Mouse (Mus musculus) lung, adult 18-20 months (tissue): Measurements from ENCODE around the gene Pdik1l.
"Not testable (repeated sequence)": the region's sequence is repeated elsewhere in the genome, so short reads cannot be mapped to it uniquely, and the experiment has no call there.

Experiments
- DNase-seq, 2 experiments: peaks; one replicate each; pipeline ENCODE4 v3.0.0; 2022; ENCODE audit warnings: mixed read lengths in 2 of 2

Gene Pdik1l

DNA sequence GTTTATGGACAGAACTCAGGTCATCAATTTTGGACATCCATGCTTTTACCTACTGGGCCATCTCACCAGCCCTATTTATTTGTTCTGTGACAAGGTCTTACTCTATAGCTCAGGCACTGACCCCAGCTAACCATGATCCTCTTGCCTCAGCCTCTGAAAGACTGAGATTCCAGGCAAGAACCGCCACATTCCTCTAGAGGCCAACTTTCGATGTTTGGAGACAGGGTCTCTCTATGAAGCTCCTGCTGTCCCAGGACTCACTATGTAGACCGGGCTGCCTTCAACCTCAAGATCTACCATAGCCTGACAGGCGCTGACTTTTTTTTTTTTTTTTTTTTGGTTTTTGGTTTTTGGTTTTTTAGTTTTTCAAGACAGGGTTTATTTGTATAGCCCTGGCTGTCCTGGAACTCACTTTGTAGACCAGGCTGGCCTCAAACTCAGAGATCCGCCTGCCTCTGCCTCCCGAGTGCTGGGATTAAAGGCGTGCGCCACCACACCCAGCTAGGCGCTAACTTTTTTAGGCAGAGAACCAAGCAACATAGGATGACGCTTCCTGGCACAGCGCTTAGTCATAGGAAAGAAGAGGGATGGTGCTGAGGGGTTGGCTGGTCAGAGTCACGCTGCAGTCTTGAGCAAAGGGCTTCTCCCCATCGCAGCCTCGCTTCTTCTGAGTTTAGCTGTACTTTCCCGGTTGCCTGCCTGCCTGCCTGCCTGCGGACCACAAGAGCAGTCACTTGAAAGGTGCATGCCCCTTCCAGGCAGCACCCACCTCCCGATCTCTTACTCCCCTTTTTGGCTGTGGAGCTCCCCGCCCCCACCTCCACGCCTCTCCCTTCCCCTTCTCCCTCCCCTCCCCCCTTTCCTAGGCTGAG is 11.2 kb upstream of the Pdik1l start:
- no peak for DNase-seq

GRCm38 (mm10) chr4:134297369-134297768 is 9.7 kb upstream of the Pdik1l start:
- no peak for DNase-seq

- no peak for DNase-seq
Observed at GRCm38 (mm10) chr4:134296523-134296922, 8.8 kb upstream of the Pdik1l start.

- not testable (repeated sequence) for DNase-seq
Observed at GRCm38 (mm10) chr4:134296096-134296495, 8.4 kb upstream of the Pdik1l start.

GRCm38 (mm10) chr4:134293692-134294163 is 6.0 kb upstream of the Pdik1l start:
- DNase-seq: no peak

DNA sequence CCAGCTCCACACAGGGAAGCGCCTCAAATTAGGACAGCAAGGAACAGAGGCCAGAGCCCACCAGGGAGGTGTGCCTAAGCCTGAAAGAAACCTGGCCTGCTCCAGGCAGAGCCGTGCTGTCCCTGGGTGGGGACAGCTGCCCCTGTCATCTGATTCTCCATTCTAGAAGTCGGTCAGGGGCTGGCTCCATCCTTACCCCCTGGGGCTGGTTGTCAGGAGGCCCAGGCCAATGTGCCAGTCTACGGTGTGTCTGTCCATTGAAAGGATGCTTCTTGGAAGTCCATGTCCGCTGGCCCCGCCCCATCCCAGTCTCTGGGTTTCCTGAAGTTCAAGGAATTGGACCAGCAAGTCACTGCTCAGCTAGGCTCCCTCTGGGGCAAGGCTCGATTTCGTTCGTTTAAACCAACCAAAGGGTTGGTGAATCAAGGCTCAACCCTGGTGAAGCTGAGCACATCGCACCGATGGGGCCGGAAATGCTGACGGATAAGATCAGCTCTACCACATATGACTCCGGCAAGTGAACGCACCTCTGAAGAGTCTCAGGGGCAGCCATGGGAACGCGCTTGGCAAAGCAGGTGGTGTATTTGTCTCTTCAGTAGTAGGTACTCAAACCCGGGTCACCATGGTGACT is 5.5 kb upstream of the Pdik1l start:
- no peak for DNase-seq

DNA sequence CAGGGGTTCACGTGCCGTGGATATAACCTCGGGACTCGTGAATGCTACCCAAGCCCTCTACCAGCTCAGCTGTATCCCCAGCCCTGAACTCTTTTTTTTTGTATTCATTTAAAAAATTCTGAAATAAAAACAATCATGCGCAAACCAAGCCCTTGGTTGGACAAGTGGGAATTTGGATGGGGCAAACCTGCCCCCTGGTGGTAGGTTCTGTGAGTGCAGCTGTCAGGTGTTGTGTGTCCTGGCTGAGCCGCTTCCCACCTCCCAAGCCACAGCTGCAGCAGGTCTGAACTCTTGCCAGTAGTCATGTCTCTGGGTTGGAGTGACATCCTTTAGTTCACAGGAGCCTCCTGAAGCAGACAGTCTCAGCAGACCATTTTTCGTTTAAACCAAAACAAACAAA is 4.4 kb upstream of the Pdik1l start:
- peak; percentile 55 to 64 for DNase-seq

GRCm38 (mm10) chr4:134288397-134289256 is 932 bp upstream of the Pdik1l start:
- DNase-seq: no peak

- DNase-seq: peak; percentile 92 to 93
Observed at GRCm38 (mm10) chr4:134287168-134287564, 529 bp downstream of the Pdik1l start.

GRCm38 (mm10) chr4:134286226-134287167 is 1.2 kb downstream of the Pdik1l start:
- peak in 1 of 2 experiments; percentile 23 for DNase-seq

DNA sequence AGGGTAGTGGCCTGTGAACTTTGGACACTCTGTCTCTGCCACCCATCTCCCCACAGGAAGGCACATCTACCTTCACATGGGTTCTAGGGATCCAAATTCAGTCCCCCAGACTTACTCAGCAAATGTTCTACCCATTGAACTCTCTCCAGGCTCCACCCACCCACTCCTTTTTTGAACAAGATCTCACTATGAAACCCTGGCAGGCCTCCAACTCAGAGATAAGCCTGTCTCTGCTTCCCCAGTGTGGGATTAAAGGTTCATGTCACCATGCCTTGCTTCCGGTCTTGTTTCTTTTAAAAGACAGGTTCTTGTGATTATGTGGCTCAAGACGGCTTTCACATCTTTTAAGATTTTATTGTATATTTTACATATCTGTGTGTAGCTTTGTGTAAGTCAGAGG is 2.8 kb downstream of the Pdik1l start:
- no peak for DNase-seq

- peak; percentile 38 to 54 for DNase-seq
Observed at GRCm38 (mm10) chr4:134273417-134274345, 14.0 kb downstream of the Pdik1l start.

GRCm38 (mm10) chr4:134272731-134273416 is 14.8 kb downstream of the Pdik1l start:
- DNase-seq: no peak

DNA sequence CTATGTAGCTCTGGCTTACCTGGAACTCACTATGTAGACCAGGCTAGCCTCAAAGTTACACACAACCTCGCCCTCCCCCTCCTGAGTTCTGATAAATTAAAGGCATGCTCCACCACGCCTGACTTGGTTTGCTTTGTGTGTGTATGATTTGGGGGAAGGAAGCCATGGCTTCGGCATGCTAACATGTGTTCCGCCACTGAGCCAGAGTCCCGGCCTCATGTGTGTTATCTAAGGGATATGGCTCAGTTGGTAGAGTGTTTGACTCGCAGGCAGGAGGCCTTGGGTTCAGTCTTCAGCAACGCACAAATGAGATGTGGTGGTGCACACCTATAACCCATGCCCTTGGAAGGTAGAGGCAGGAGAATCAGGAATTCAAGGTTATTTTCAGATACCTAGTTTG is 15.7 kb downstream of the Pdik1l start:
- DNase-seq: no peak

GRCm38 (mm10) chr4:134269622-134270021 is 18.1 kb downstream of the Pdik1l start:
- DNase-seq: not testable (repeated sequence)

GRCm38 (mm10) chr4:134268102-134268655 is 19.5 kb downstream of the Pdik1l start:
- DNase-seq: no peak

DNA sequence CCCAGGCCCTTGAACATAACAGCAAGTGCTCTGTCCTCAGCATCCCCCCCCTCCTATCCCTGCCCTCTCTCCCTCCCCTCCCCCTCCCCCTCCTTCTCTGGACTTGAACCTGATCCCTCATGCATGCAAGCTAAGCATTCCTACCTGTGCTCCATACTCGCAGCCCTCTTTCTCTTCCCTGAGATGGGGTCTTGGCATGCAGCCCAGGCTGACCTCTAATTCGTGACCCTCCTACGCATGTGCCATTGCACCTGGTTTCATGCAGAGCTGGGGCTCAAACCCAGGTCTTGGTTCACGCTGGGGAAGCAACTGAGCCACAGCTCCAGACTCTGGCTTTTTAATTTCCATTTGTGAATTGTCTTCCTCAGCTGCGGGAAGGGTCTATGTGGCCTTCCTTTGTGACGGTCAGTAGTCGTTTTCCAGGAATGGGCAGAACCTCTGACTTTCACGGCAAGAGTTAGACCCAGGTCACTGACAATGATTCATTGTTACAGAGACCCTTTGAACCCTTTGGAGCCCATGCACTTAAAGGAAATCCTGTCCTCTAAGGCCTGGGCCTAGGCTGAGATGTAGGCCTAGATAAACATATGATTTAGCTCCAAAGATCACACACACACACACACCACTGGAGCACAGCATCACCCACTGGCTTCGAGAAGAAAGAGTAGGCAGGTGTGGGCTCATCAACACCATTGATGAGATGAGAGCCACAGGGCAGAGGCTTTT is 21.7 kb downstream of the Pdik1l start:
- no peak for DNase-seq

DNA sequence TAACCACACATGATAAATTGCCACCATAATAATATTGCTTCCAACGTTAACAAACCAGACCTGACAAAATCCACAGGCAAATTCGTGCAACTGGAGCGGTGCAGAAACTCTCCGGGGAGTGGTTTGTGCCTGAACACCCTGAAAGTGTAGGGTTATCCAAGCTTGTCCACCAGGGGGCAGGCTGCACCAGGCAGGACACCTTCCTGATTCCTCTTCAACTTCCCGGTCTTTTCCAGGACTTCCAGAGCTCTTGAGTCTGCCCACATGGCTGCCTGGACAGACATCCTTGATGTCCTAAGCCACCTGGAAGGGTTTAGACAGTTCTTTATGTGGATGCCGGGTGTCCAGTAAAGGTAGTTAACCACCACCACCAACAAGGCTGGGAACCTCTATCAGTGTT is 24.5 kb downstream of the Pdik1l start:
- DNase-seq: peak; percentile 48 to 71

- peak; percentile 34 to 46 for DNase-seq
Observed at GRCm38 (mm10) chr4:134258354-134258753, 29.3 kb downstream of the Pdik1l start.
